Mouse (Mus musculus) cerebellum, adult 2 months (tissue): ENCODE data around the gene 6430571L13Rik. TPM values are rescaled to one million over a fixed set of nuclear protein-coding genes. Genes with fewer than 3 reads are reported as not detected.

Experiments
- DNase-seq, 2 experiments: peaks; one replicate each; pipeline ENCODE4 v3.0.0; 2021
- H3K27ac ChIP-seq: fragments of 200-500 bp; 2 replicates; pipeline ENCODE4 v1.5.1; 2012; ENCODE audit warnings: low read length, control low read depth, inconsistent platforms; ENCODE audit not compliant: insufficient read depth
- H3K27me3 ChIP-seq: fragments of 200-500 bp; 2 replicates; pipeline ENCODE4 v1.6.1; 2012; ENCODE audit warnings: inconsistent platforms, mild to moderate bottlenecking, low read length, moderate library complexity; ENCODE audit not compliant: control insufficient read depth, insufficient read depth
- H3K4me1 ChIP-seq: fragments of 200-500 bp; 2 replicates; pipeline ENCODE4 v1.6.1; 2011; ENCODE audit warnings: low read length; ENCODE audit not compliant: control insufficient read depth, insufficient read depth
- H3K4me3 ChIP-seq: fragments of 200-500 bp; replicated peaks from 2 replicates; pipeline ENCODE3; 2011; ENCODE audit warnings: mild to moderate bottlenecking, low read depth, low read length, control low read depth; ENCODE audit not compliant: insufficient read depth
- CTCF ChIP-seq: fragments of 200-500 bp; IDR thresholded peaks from 2 replicates; pipeline ENCODE4 v1.5.1; 2011; ENCODE audit warnings: low read depth, mild to moderate bottlenecking, control low read depth, low read length, moderate library complexity, borderline replicate concordance; ENCODE audit not compliant: insufficient read depth
- POLR2A ChIP-seq: fragments of 200-500 bp; IDR thresholded peaks from 2 replicates; pipeline ENCODE4 v1.6.1; 2011; ENCODE audit warnings: low read length, control low read depth, borderline replicate concordance; ENCODE audit not compliant: insufficient read depth
- WGBS: fragments of 180-500 bp; shearing (Covaris S2); methylation state at CpG from one replicate; pipeline ENCODE4 v1.1.7; 2018; 5-methylcytosine and 5-hydroxymethylcytosine counted together
- polyA plus RNA-seq: library from polyadenylated mRNA; depleted of rRNA; stranded (reverse); fragments of >200 nt; gene quantifications from 2 replicates; pipeline ENCODE4 v1.2.3, GENCODE M21; 2012

The 6430571L13Rik gene
- polyA plus RNA-seq, 1 experiment = 44.9 TPM

DNA sequence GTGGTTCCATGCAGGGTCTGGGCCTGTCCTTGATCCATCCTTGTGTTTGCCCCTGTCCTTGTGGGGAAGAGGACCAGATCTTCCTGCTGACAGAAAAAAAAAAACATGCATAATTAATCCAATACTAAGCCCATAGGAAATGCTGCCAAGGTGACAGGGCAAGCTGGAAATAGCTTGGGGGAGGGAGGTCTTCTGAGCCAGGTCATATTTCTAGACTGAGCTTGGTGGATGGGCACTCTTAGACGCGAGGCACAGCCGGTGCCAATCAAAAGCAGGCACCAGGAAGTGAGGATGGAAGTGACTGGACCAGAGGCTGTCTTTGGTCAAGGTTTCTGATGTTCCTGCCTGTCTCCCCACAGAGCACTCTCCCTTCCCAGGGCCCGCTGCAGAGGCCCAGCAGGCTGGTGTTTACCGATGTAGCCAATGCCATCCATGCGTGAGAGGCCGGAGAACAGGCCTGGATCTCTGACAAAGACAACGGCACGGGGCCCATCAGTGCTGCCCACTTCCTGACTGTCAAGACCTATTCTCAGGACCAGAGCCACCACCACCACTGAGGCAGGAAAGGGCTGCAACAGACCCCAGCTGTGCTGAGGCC, 7.3 kb downstream of the 6430571L13Rik start:
- peak overlapping the region; percentile 61 for H3K27ac ChIP-seq
- DNase-seq = peak; percentile 61 to 62
- TF ChIP-seq POLR2A = no peak
- no peak for TF ChIP-seq CTCF
- H3K4me1 ChIP-seq = peaks cover 39% of the 10 kb centered on the region
- H3K4me3 ChIP-seq = no peak overlapping the region
- 5% methylated on average over 9 of the region's 9 CpGs for WGBS
- H3K27me3 ChIP-seq = no peaks in the 10 kb centered on the region

GRCm38 (mm10) chr9:107349321-107349720, 8.9 kb downstream of the 6430571L13Rik start:
- H3K27me3 ChIP-seq = no peaks in the 10 kb centered on the region
- 74% methylated on average over 7 of the region's 7 CpGs for WGBS

GRCm38 (mm10) chr9:107354826-107355225, 14.4 kb downstream of the 6430571L13Rik start:
- H3K27ac ChIP-seq = no peak overlapping the region
- 72% methylated on average over 1 of the region's 1 CpGs for WGBS
- no peaks in the 10 kb centered on the region for H3K27me3 ChIP-seq
- H3K4me3 ChIP-seq = no peak overlapping the region
- peak in 1 of 2 experiments; percentile 29 for DNase-seq
- H3K4me1 ChIP-seq = peaks cover 3% of the 10 kb centered on the region; the same call in 1 of the 2 replicates
- TF ChIP-seq POLR2A (no peak), CTCF (no peak)

More at GRCm38 (mm10) chr9:107349321-107349720, 8.9 kb downstream of the 6430571L13Rik start:
- DNase-seq = no peak
- Histone ChIP-seq H3K4me1 (peaks cover 28% of the 10 kb centered on the region), H3K4me3 (no peak overlapping the region), H3K27ac (no peak overlapping the region)
- TF ChIP-seq CTCF = no peak
- TF ChIP-seq POLR2A = no peak

- WGBS = 36% methylated on average over 7 of the region's 7 CpGs
- H3K4me1 ChIP-seq = peaks cover 3% of the 10 kb centered on the region; the same call in 1 of the 2 replicates
- H3K27me3 ChIP-seq = no peaks in the 10 kb centered on the region
- H3K4me3 ChIP-seq = no peak overlapping the region
- TF ChIP-seq CTCF (peak; percentile 75), POLR2A (no peak)
- DNase-seq = peak; percentile 80 to 85
- H3K27ac ChIP-seq = no peak overlapping the region
Observed at GRCm38 (mm10) chr9:107355870-107356765, 15.7 kb downstream of the 6430571L13Rik start.

- 0 out of 2 replicates have a peak, but pooled peaks cover 3% of the 10 kb centered on the region for H3K4me1 ChIP-seq
- no peaks in the 10 kb centered on the region for H3K27me3 ChIP-seq
- peak; percentile 77 to 92 for DNase-seq
- H3K27ac ChIP-seq = no peak overlapping the region
- no peak overlapping the region for H3K4me3 ChIP-seq
- WGBS = 5% methylated on average over 5 of the region's 5 CpGs
- TF ChIP-seq CTCF = peak; percentile 97
- no peak for TF ChIP-seq POLR2A
Observed at GRCm38 (mm10) chr9:107357651-107358050, 17.2 kb downstream of the 6430571L13Rik start.

DNA sequence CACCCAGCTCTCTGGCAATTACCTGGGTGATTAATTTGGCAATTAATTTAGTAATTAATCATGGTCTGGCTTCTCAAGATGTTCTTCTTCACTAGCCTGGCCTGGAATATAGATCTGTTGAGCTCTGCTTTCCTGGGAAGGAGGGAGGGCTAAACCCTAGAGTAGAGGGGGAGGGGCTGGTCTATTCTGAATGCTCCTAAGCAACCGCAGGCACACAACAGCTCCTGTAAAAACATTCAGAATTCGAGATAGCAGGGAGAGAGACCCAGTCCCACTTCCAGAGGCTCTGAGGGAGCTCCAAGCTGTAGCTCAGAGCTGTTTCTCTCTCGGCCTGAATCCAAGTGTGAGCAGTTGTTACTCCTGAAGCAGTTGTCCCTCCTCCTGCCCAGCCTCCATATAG, 20.6 kb downstream of the 6430571L13Rik start:
- whole genome bisulfite sequencing = 37% methylated on average over 3 of the region's 3 CpGs
- Histone ChIP-seq H3K4me1 (no peaks in the 10 kb centered on the region), H3K27me3 (no peaks in the 10 kb centered on the region), H3K4me3 (no peak overlapping the region), H3K27ac (no peak overlapping the region)
- no peak for DNase-seq
- TF ChIP-seq POLR2A = no peak
- no peak for TF ChIP-seq CTCF

DNA sequence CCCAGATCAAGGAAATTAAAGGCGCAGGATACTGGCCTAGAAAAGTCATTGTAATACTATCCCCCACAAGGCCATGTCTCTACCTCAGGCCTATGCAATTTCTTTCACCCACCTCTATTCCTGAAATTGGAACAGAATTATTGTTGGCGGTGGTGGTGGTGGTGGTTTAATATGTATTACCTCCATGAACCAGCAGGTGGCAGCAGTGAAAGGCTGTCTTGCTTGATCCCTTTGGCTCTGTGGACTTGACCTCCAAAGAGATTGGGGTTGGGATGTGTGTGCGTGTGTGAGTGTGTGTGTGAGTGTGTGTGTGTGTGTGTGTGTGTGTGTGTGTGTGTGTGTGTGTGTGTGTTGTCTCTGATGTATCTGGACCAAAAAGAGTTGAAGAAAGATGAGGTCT, 26.2 kb downstream of the 6430571L13Rik start:
- no peaks in the 10 kb centered on the region for H3K27me3 ChIP-seq
- 11% methylated on average over 3 of the region's 3 CpGs for WGBS
- no peaks in the 10 kb centered on the region for H3K4me1 ChIP-seq
- DNase-seq = peak; percentile 69 to 71
- H3K4me3 ChIP-seq = no peak overlapping the region
- TF ChIP-seq POLR2A (no peak), CTCF (peak; percentile 83)
- no peak overlapping the region for H3K27ac ChIP-seq

GRCm38 (mm10) chr9:107368302-107368701, 27.9 kb downstream of the 6430571L13Rik start:
- no peak for TF ChIP-seq CTCF
- TF ChIP-seq POLR2A = no peak
- no peaks in the 10 kb centered on the region for H3K27me3 ChIP-seq
- H3K4me1 ChIP-seq = no peaks in the 10 kb centered on the region
- H3K27ac ChIP-seq = no peak overlapping the region
- 100% methylated on average over 1 of the region's 1 CpGs for WGBS
- DNase-seq = no peak
- H3K4me3 ChIP-seq = no peak overlapping the region
